Mouse (Mus musculus): ENCODE measurements around the gene Plpp7.

GRCm38 (mm10) chr2:32150135-32150534 lies 54.8 kb downstream of the Plpp7 start:
- no peak for TF ChIP-seq POLR2A (IDR thresholded peaks at IDR 0.05; ENCODE audit: low read depth, low read length)
- no peak for TF ChIP-seq CTCF (conservative IDR thresholded peaks at IDR 0.05; ENCODE audit: insufficient read depth, insufficient read length, low read depth, low read length)

Measured in kidney, adult 2 months (tissue).